Mouse (Mus musculus) ES-E14 (cell line): ENCODE data around the gene Naa10. TPM values are rescaled to one million over a fixed set of nuclear protein-coding genes. Genes with fewer than 3 reads are reported as not detected.

ENCODE experiments used
- DNase-seq: peaks from one replicate; pipeline ENCODE4 v3.0.0-alpha.2; 2013; ENCODE audit warnings: low read depth, low spot score
- H3K27ac ChIP-seq: 2 replicates; pipeline ENCODE4 v1.5.1; 2012; ENCODE audit warnings: low read depth, mild to moderate bottlenecking, low read length, moderate library complexity, mixed read lengths; ENCODE audit not compliant: poor library complexity, insufficient read depth, severe bottlenecking
- H3K36me3 ChIP-seq: 2 replicates; pipeline ENCODE4 v1.6.1; 2012; ENCODE audit warnings: mild to moderate bottlenecking, low read length, moderate library complexity, mixed read lengths; ENCODE audit not compliant: control insufficient read depth, poor library complexity, insufficient read depth, severe bottlenecking
- H3K4me1 ChIP-seq, 2 experiments: fragments of 150-350 bp in 1 of 2; sonication (generic) in 1 of 2; 2 replicates each; pipeline ENCODE4 v1.6.1; 2012; ENCODE audit warnings: low read length in 2 of 2, mild to moderate bottlenecking in 1 of 2, mixed read lengths in 1 of 2; ENCODE audit not compliant: control insufficient read depth in 2 of 2, insufficient read depth in 2 of 2, poor library complexity in 1 of 2
- H3K4me3 ChIP-seq, 2 experiments: fragments of 150-350 bp in 1 of 2; sonication (generic) in 1 of 2; 2 replicates each; pipeline ENCODE4 v1.5.1; 2012; ENCODE audit warnings: low read length in 2 of 2, low read depth in 1 of 2, mild to moderate bottlenecking in 1 of 2, mixed read lengths in 1 of 2; ENCODE audit not compliant: insufficient read depth in 1 of 2, poor library complexity in 1 of 2, severe bottlenecking in 1 of 2
- H3K9ac ChIP-seq: 2 replicates; pipeline ENCODE4 v1.6.1; 2012; ENCODE audit warnings: low read depth, mild to moderate bottlenecking, low read length, mixed read lengths; ENCODE audit not compliant: poor library complexity, insufficient read depth, severe bottlenecking
- H3K9me3 ChIP-seq: fragments of 150-350 bp; sonication (generic); 2 replicates; pipeline ENCODE4 v1.6.1; 2012; ENCODE audit warnings: low read depth, mild to moderate bottlenecking, low read length; ENCODE audit not compliant: control insufficient read depth, insufficient read depth
- CHD2 ChIP-seq: IDR thresholded peaks from 2 replicates; pipeline ENCODE4 v1.6.1; 2014; ENCODE audit warnings: mild to moderate bottlenecking, low read depth, low read length, inconsistent platforms
- HCFC1 ChIP-seq: IDR thresholded peaks from 2 replicates; pipeline ENCODE4 v1.6.1; 2012; ENCODE audit warnings: low read length, inconsistent platforms, borderline replicate concordance; ENCODE audit not compliant: insufficient read depth
- MAFK ChIP-seq: IDR thresholded peaks from 2 replicates; pipeline ENCODE4 v1.6.1; 2014; ENCODE audit warnings: mild to moderate bottlenecking, low read depth, low read length, inconsistent platforms; ENCODE audit not compliant: insufficient read depth
- ZC3H11A ChIP-seq: IDR thresholded peaks from 2 replicates; pipeline ENCODE4 v1.6.1; 2012; ENCODE audit warnings: low read depth, mild to moderate bottlenecking, inconsistent platforms, low read length, borderline replicate concordance
- ZNF384 ChIP-seq: IDR thresholded peaks from 2 replicates; pipeline ENCODE4 v1.6.1; 2012; ENCODE audit warnings: low read depth, low read length, inconsistent platforms
- in situ Hi-C, 2 experiments: fragments of 600-800 bp; cut with MboI; formaldehyde crosslinking; loops; one replicate each; pipeline ENCODE4 v1.15.1; 2025; ENCODE audit warnings: low sequenced_read_pairs in 2 of 2, inconsistent platforms in 1 of 2; ENCODE audit not compliant: unreplicated experiment in 2 of 2
- total RNA-seq: library from RNA; depleted of rRNA; stranded (reverse); fragments of 300-350 nt; gene quantifications from 2 replicates; pipeline ENCODE4 v1.2.3, GENCODE M21; 2012; rRNA removed

Gene Naa10
- 142 and 145 TPM in 2 replicates for total RNA-seq

- DNase-seq = peak; percentile 73
- Histone ChIP-seq H3K4me1 (no peaks in the 10 kb centered on the region), H3K27ac (peak within 1 kb of the TSS; percentile 66), H3K4me3 (peak within 1 kb of the TSS; percentile 76 to 97), H3K9ac (peak within 1 kb of the TSS; percentile 80), H3K36me3 (peaks cover 21% of the 10 kb centered on the region), H3K9me3 (no peaks in the 10 kb centered on the region)
- TF ChIP-seq ZNF384 (no peak), ZC3H11A (no peak), CHD2 (no peak), HCFC1 (no peak), MAFK (no peak)
- in situ Hi-C loops = no loop called here
These were observed at the start of gene Naa10, which contains the start of gene Arhgap4 for GRCm38 (mm10) chrX:73921823-73922549. TSS of gene Naa10 (minus strand) at chrX:73921944. TSS of gene Arhgap4 (minus strand) at chrX:73921870.

DNA sequence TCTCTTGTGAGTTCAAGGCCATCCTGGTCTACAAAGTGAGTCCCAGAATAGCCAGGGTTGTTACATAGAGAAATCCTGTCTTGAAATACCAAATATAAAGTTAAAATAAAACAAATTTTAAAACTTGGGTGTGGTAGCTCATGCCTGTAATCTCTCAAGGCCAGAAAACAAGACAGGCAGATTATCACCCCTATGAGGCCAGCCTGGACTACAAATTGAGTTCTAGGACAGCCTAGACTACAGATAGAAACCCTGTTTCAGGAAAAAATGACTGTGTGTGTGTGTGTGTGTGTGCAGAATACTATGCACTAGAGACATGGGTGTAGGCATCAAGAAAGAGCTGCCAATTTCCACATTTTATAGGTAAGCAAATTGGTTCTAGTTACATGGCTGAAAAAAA, 49.0 kb upstream of the Naa10 start:
- Histone ChIP-seq H3K4me1 (peaks cover 0 to 2% of the 10 kb centered on the region in 2 experiments; a peak in 1 of 4 replicates), H3K27ac (no peak overlapping the region), H3K9me3 (no peaks in the 10 kb centered on the region), H3K9ac (no peak overlapping the region), H3K36me3 (no peaks in the 10 kb centered on the region), H3K4me3 (no peak overlapping the region)
- TF ChIP-seq HCFC1 (no peak), MAFK (no peak), ZC3H11A (no peak), ZNF384 (no peak), CHD2 (no peak)
- in situ Hi-C loops = loop anchor here in 1 of 2 experiments (25.0 kb wide), 1 partner anchor 267 kb away; the partner anchor contains the start of gene Flna
- no peak for DNase-seq

DNA sequence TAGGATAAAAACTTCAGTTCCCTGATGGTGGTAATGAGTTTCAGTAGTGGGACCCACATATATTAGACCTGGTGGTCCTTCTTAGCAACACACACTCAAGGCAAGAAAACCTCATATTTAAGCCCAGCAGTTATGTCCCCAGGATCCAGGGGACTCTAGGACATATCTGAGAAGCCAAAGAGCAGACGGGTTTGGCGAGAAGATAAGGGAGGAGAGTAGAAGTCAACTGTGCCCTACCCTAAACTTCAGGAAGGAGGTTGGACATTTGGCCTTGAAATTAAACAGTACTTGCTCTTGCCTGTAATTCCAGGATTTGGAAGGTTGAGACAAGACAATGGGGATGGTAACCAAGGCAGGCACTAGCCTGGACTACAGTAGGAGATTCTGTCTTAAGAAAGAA, 48.0 kb upstream of the Naa10 start:
- TF ChIP-seq MAFK = no peak
- no peak for TF ChIP-seq ZC3H11A
- no peak for TF ChIP-seq ZNF384
- TF ChIP-seq CHD2 = no peak
- TF ChIP-seq HCFC1 = no peak
- peaks cover 0 to 2% of the 10 kb centered on the region in 2 experiments; a peak in 1 of 4 replicates for H3K4me1 ChIP-seq
- DNase-seq = no peak
- H3K27ac ChIP-seq = no peak overlapping the region
- in situ Hi-C loops = loop anchor here in 1 of 2 experiments (25.0 kb wide), 1 partner anchor 268 kb away; the partner anchor contains the start of gene Flna
- no peak overlapping the region for H3K9ac ChIP-seq
- H3K4me3 ChIP-seq = no peak overlapping the region
- peaks cover 4% of the 10 kb centered on the region; the same call in 1 of the 2 replicates for H3K36me3 ChIP-seq
- no peaks in the 10 kb centered on the region for H3K9me3 ChIP-seq

DNA sequence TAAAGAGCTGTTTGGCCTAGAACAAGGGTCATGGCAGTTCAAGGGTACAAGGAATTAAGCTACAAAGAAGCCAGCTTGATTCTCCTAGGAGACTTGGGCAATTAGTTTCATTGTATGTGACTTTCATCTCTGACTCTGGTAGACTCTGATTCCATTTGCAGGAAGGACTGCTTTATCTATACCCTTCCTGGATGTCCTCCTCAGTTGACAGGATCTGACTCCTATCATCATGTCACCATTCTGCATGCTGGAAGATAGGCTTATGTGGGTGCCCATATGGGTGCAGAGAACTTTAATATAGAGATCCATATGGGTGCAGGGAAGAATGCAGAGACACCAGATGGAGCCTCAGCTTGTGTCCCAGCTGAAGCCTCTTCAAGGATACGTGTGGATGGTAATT, 47.4 kb upstream of the Naa10 start:
- in situ Hi-C loops = loop anchor here in 1 of 2 experiments (25.0 kb wide), 1 partner anchor 268 kb away; the partner anchor contains the start of gene Flna
- Histone ChIP-seq H3K9me3 (no peaks in the 10 kb centered on the region), H3K4me3 (no peak overlapping the region), H3K36me3 (peaks cover 9% of the 10 kb centered on the region), H3K4me1 (peaks cover 0 to 2% of the 10 kb centered on the region in 2 experiments; a peak in 1 of 4 replicates), H3K9ac (no peak overlapping the region), H3K27ac (no peak overlapping the region)
- TF ChIP-seq ZNF384 (no peak), MAFK (no peak), CHD2 (no peak), ZC3H11A (no peak), HCFC1 (no peak)
- no peak for DNase-seq
